Mouse (Mus musculus): Measurements from ENCODE around the gene Cwc22.

Gene Cwc22

DNA sequence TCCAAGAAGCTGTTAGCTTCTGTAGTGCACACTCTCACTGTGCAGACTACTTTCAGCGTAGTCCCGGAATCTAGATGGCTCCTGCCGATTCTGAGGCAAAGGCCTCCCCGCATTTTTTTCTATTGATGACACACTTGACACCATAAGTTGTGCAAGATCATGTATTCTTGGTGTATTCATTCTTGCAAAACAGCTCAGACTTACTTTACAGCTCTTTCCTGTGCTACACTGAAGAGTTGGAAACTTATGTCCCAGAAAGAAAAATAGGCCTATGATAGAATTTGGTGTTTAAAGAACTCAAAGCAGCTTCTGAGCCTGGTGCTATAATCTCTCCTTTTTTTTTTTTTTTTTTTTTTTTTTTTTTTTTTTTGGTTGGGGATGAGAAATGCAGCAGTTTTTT, 23.8 kb upstream of the Cwc22 start:
- 93% methylated on average over 4 of the region's 4 CpGs for WGBS

DNA sequence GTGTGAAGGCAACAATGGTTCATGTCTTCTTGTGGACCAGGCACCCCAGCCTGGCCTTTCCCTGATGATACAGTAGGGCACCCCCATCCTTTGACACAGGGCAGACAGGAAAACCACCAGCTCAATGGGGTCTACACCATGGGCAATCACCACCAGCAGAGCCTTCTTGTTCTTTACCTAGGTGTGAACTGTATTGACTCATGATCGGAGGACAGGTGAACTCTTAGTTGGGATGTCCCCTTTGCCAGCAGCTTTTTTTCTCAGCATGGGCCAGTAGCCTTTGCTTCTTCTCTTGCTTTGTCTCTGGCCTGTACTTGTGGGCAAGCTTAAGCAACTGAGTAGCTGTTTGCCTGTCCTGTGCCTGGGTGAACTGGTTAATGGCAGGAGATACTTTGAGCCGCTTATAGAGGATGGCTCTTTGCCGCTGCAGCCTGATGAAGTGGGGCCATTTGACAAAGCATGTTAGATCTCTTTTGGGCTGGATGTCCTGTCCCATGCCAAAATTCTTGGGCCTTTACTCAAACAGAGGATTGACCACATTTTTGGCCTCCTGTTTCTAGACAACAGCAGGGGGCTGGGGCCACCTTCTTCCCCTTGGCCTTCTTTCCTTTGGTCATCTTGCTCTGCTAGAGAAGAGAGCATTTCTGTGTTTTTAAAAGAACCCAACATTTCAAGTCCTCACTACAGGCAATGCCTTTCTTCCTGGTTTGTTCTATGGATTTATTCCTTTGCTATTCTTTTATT, 16.4 kb upstream of the Cwc22 start:
- WGBS: 96% methylated on average over 3 of the region's 3 CpGs

DNA sequence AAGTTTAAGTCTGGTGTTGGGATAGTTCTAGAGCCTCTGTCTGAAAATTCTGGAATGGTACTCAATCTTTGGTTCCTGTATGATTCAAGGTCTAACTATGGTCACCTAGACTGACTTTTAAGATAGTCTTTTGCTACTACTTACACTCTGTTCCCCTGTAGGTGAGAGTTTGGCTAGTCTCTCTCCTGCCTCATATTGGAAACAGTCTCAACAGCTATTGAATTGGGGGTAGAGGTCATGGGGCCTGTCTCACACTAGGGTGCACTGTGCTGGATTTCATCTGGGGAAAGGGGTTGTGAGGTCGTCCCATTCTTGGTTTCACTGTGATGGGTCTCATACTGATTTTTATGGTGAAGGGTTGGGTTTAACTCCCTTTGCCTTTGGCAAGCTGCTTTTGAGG, 15.1 kb upstream of the Cwc22 start:
- WGBS: 68% methylated on average over 1 of the region's 1 CpGs

DNA sequence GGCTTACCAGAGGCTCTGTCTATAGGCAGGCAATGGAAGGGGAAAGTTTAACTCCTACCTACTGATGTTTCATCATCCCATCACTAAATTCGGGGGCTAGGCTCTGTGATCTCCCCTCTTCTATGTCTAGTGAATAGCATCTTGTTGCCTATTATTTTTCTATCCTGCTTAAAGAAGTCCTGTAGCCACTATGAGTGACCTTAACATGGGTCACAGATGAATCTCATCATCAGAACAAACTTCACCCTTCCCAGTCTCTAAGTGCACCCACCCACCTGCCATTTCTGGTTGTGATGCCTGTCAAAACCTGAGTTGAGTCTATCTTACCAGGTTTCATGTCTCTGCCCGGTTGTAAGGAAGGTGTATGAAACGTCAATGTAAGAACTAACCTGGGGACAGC, 14.5 kb upstream of the Cwc22 start:
- whole genome bisulfite sequencing: 88% methylated on average over 3 of the region's 3 CpGs

DNA sequence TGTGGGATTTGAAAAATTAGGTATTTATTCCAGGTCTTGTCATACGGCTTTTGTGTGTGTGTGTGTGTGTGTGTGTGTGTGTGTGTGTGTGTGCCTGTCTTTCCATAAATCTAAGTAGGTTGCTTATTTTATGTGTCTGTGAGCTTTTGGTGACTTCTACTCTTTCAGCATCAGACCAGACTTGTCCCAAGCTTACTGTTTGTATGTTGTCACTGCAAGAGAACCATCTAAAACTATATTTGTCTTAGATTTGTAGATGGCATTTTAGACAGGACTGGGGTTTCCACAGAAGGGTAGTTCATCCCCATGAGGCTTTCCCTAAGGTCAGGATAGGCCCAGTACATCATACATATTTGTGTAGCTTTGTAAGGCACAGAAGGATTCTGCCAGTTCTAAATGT, 13.2 kb upstream of the Cwc22 start:
- 80% methylated on average over 1 of the region's 1 CpGs for WGBS

GRCm38 (mm10) chr2:77951415-77951913, 5.3 kb upstream of the Cwc22 start:
- 85% methylated on average over 6 of the region's 6 CpGs for whole genome bisulfite sequencing

DNA sequence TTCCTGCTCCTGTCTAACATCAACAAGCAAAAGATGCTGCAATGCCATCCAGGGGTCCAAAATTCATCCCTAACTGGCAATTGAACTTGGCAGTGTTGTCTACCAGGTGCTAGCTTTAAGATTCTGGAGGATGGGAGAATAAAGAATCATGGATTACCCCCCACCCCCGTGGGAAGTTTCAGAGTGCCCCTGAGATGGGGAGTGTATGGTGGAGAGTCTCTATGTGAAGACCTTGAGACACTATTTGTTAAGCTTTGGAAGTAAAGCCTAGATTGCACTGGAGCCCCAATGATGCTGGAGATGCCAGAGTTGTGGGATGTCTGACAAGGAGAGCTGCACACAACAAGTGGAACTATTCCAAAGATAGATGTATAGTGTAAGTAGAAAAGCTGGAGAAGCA, 3.9 kb upstream of the Cwc22 start:
- 67% methylated on average over 1 of the region's 1 CpGs for WGBS

GRCm38 (mm10) chr2:77949521-77949920, 3.3 kb upstream of the Cwc22 start:
- 87% methylated on average over 1 of the region's 1 CpGs for WGBS

DNA sequence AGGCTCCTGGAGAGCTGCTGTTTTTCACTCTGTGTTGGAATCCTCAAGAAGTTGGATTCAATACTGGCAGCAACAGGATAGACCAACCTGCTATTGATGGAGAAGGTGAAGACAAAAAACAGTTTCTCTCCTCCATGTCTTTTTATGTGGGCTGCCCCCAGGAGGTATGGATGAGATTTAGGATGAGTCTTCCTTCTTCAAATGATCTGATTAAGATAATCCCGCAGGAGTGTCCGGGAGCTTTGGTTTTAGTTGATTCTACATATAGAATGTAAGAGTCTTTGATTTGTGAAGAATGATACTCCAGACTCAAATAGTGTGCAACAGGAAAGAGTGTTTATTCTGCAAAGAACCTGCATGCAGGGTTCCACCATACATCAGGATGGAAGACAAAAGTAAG, 2.7 kb upstream of the Cwc22 start:
- WGBS: 93% methylated on average over 2 of the region's 2 CpGs

DNA sequence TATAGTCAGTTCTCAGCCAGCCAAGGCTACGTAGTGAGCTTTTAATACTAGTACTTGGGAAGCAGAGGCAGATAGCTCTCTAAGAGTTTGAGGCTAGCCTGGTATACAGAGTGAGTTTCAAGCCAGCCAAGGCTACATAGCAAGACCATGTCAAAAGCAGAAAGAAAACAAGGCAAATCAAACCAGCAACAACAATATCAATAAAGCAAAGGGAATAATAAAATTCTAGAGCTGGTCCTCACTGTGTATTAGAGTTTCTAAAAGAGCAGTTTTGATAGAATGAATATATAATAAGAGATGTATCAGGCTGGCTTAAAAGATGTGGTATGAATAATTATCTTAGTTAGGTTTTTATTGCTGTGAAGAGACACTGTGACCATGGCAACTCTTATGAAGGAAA, 2.0 kb upstream of the Cwc22 start:
- WGBS: 80% methylated on average over 1 of the region's 1 CpGs

GRCm38 (mm10) chr2:77947161-77947870, 1.1 kb upstream of the Cwc22 start:
- WGBS: 81% methylated on average over 3 of the region's 3 CpGs

DNA sequence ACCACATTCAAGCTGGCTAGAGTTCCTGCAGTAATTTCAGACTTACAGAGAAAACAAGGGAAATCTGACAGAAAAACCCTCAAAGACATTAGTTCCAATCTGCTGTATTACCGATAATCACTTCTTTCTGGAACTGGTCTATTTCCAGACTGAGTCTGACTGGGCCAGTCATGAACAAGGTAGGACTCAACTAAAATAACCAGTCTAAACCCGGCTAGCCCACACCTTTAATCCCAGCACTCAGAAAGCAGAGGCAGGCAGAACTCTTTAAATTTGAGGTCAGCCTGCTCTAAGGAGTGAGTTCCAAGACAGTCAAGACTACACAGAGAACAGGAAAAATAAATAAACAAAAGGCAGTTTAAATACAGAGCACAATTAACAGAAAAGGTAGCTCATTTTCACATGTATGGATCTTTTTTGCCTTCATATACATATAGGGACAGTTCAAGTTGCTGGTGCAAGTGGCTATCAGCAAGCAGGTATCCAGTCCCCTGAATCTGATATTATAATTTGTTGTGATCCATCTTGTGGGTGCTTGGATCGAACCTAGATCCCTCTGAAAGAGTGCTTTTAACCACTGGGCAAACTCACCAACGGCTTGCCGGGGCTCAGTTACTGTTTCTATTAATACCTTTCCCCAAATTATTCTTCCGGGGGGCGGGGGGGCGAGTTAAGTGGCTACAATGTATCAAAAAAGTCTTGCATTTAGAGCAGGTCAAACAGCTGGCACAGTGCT, 1.1 kb downstream of the Cwc22 start:
- 34% methylated on average over 8 of the region's 8 CpGs for WGBS

GRCm38 (mm10) chr2:77944281-77944680, 1.9 kb downstream of the Cwc22 start:
- 80% methylated on average over 5 of the region's 5 CpGs for WGBS

GRCm38 (mm10) chr2:77941944-77942343, 4.2 kb downstream of the Cwc22 start:
- 84% methylated on average over 2 of the region's 2 CpGs for WGBS

DNA sequence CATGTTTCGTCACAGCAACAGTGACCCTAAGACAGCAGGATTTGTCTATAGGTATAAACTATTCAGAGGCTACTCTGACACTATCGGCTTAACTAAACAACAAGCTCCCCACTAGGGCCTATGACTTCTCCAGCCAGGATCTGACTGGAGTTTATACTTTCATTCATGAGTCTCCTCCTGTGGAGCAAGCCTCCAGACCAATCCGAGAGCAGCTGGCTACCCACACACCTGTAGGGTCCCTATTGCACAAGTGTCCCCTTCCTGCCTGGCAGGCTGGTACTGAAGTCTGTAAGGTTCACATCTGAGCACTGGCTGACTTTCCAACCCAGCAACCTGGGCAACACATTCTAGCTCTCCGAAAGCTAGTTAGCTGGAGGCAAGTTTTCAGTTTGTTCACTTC, 7.9 kb downstream of the Cwc22 start:
- 94% methylated on average over 4 of the region's 4 CpGs for WGBS

- WGBS: 91% methylated on average over 3 of the region's 3 CpGs
Measured at GRCm38 (mm10) chr2:77937818-77938217, 8.4 kb downstream of the Cwc22 start.

- 90% methylated on average over 4 of the region's 4 CpGs for WGBS
Measured at GRCm38 (mm10) chr2:77934138-77934537, 12.0 kb downstream of the Cwc22 start.

- 57% methylated on average over 2 of the region's 2 CpGs for WGBS
Measured at GRCm38 (mm10) chr2:77933630-77934029, 12.5 kb downstream of the Cwc22 start.

DNA sequence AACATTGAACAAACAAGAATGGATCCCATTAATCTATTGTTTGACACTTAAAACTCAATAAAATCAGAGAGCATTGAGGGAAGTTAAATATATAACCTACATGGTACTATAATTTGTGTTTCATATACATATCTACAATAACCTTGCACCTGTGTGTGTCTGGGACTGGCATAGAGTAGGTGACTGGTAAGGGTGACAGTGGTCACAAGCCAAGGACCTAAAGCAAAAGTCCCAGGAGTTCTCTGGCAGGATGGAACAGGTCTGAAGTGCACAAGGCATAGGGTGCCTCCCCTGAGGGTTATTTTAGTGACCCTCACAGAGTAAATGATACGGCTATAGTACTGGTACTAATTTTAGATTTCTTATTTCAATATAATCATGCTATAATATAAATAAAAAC, 14.2 kb downstream of the Cwc22 start:
- 96% methylated on average over 1 of the region's 1 CpGs for WGBS

DNA sequence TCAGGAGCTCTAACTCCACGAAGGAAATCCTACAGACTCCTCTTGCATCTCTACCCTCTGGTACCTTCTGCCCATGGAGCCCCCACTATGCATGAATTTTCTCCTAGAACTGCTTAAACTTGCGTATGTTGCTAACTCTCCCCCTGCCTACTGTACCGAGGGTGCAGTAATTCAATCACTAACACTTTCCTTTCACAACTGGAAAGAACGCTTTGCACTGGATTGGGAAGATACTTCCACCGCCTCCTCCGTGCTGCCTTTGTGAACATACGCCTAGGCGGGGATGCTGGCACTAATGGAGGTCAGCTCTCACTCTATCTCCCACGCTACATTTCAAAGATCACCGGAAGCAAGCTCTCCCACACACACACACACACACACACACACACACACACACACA, 17.8 kb downstream of the Cwc22 start:
- 66% methylated on average over 10 of the region's 10 CpGs for WGBS

- WGBS: 89% methylated on average over 7 of the region's 7 CpGs
Measured at GRCm38 (mm10) chr2:77926468-77926867, 19.7 kb downstream of the Cwc22 start.

GRCm38 (mm10) chr2:77925997-77926396, 20.2 kb downstream of the Cwc22 start:
- WGBS: 90% methylated on average over 2 of the region's 2 CpGs

All from cerebral cortex, adult 2 months (tissue).